Mouse (Mus musculus) heart, adult 9 months (tissue): ENCODE measurements around the gene Gm3512.
"Not testable (repeated sequence)": the region's sequence is repeated elsewhere in the genome, so short reads cannot be mapped to it uniquely, and the experiment has no call there.

Source experiments
- DNase-seq, 2 experiments: peaks; one replicate each; pipeline ENCODE4 v3.0.0; 2022; ENCODE audit warnings: low spot score in 2 of 2

The Gm3512 gene

DNA sequence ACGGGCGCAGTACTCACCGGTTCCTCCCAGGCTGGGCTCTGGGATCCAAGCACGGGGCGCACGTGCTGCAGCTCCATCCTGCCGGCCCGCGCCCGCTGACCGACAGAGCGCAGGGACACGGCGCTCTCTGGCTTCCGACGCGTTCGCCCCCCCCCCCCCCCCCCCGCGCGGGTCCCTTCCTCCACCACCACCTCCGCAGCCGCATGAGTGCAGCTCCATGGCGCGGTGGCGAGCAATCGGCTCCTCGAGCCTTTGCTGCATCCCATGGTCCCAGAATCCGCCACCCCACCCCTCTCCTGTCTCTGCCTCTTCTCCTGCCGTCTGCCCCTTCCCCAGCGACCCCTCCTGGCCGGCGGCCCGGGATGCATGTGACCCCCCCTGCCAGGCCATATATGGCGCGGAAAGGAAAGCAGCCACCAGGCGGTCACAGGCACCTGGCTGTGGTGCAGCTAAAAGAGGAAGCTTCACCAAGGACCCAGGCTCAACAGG, at the start of gene Gm3512:
Gm3512 (minus strand) TSS at position 51 of the 489 bp plus-strand sequence.
- not testable (repeated sequence) for DNase-seq

DNA sequence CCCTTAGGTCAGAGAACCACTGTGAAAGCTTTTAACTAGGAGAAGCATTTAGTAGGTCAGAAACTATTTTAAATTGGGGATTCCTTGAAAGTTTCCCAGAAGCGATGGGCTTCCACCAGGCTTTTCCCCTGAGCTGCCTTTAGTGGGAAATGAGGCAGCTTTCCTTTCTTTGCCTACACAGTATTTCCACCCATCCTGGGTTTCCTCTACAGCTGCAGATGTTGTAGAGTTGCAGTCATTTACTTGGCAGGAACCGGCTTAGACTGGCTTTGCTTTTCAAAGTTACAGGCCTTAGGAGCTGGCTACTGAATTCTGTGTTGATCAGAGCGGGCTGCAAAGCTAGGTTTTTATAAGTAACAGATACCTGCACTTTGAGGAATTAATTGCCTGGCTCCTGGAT, 25.7 kb upstream of the Gm3512 start:
- peak; percentile 30 to 50 for DNase-seq

GRCm38 (mm10) chr14:7194440-7194839, 20.1 kb upstream of the Gm3512 start, which contains the start of gene Gm16434:
TSS of gene Gm16434 (minus strand) at chr14:7194540.
- not testable (repeated sequence) for DNase-seq

- DNase-seq = not testable (repeated sequence)
Observed at GRCm38 (mm10) chr14:7125312-7125711, 49.0 kb downstream of the Gm3512 start, which contains the start of gene Gm6676. TSS of gene Gm6676 (minus strand) at chr14:7125412.

- DNase-seq = peak in 1 of 2 experiments; percentile 0
Observed at GRCm38 (mm10) chr14:7105124-7105802, 69.1 kb downstream of the Gm3512 start.
